Mouse (Mus musculus) embryonic facial prominence, embryonic 10.5 days (tissue): ENCODE measurements around the gene Spata25. TPM values are rescaled to one million over a fixed set of nuclear protein-coding genes. Genes with fewer than 3 reads are reported as not detected.

ENCODE experiments used
- DNase-seq: peaks from one replicate; pipeline ENCODE4 v3.0.0-alpha.2; 2017; ENCODE audit warnings: low spot score
- H3K27ac ChIP-seq: fragments of 300-500 bp; sonication (generic); replicated peaks from 2 replicates; pipeline ENCODE4 v1.5.1; 2016; ENCODE audit warnings: mild to moderate bottlenecking
- H3K27me3 ChIP-seq: fragments of 300-500 bp; sonication (generic); replicated peaks from 2 replicates; pipeline ENCODE4 v1.6.1; 2016; ENCODE audit warnings: low read depth, mild to moderate bottlenecking; ENCODE audit not compliant: poor library complexity, severe bottlenecking
- H3K36me3 ChIP-seq: fragments of 300-500 bp; sonication (generic); replicated peaks from 2 replicates; pipeline ENCODE4 v1.6.1; 2016; ENCODE audit warnings: mild to moderate bottlenecking, moderate library complexity
- H3K4me1 ChIP-seq: fragments of 300-500 bp; sonication (generic); 2 replicates; pipeline ENCODE4 v1.6.1; 2016
- H3K4me3 ChIP-seq: fragments of 300-500 bp; sonication (generic); 2 replicates; pipeline ENCODE4 v1.5.1; 2016; ENCODE audit warnings: mild to moderate bottlenecking, moderate library complexity
- H3K9me3 ChIP-seq: fragments of 300-500 bp; sonication (generic); 2 replicates; pipeline ENCODE4 v1.6.1; 2016; ENCODE audit warnings: mild to moderate bottlenecking
- WGBS: fragments of 180-500 bp; shearing (Covaris S2); methylation state at CpG from one replicate; pipeline ENCODE4 v1.1.7; 2016; 5-methylcytosine and 5-hydroxymethylcytosine counted together
- polyA plus RNA-seq: library from polyadenylated mRNA; unstranded; fragments of >200 nt; fragmentation: Nextera tagmentation; extraction: Ambion mirVana; gene quantifications from 2 replicates; pipeline ENCODE4 v1.2.1, GENCODE M21; 2016

Spata25 gene
- polyA plus RNA-seq, 1 experiment from 2014 or later, result not detected

DNA sequence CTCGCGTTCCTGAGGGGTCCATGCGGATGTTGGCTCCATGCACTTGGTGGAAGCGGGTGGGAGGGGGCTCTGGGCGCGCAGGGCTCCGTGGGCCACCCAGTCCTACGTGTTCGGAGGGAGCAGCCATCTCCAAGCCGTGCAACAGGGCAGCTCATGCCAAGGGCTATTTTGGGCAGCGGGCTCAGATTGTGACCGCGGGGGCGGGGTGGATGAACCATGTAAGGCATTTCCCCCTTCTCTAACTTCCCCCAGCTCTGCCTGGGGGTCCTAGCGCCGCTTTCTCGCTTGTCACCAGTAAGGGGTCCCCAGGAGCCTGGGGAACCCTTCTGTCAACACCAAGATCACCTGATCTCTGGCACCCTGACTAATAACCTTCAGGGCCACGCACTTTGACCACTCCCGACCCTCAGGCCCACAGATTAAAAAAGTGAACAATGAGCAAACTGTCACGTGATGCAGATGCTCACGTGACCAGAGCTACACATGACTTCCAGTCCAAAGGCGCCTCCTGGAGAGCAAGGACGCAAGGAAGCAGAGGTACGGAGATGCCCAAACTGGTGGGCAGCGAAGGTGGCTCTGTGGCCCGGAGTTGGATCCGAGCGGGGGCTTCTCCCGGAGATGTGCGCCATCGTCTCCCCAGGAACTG is 5.1 kb upstream of the Spata25 start, which contains the start of gene Neurl2:
Gene Neurl2 (minus strand): TSS at position 143 of the 646 bp plus-strand sequence.
- Histone ChIP-seq H3K27ac (peak within 1 kb of the TSS; percentile 92), H3K4me3 (peak within 1 kb of the TSS; percentile 71), H3K4me1 (peaks cover 28% of the 10 kb centered on the region), H3K36me3 (peaks cover 38% of the 10 kb centered on the region), H3K27me3 (no peaks in the 10 kb centered on the region), H3K9me3 (no peaks in the 10 kb centered on the region)
- under 1% methylated on average over 31 of the region's 31 CpGs for WGBS
- DNase-seq, result peak; percentile 92

DNA sequence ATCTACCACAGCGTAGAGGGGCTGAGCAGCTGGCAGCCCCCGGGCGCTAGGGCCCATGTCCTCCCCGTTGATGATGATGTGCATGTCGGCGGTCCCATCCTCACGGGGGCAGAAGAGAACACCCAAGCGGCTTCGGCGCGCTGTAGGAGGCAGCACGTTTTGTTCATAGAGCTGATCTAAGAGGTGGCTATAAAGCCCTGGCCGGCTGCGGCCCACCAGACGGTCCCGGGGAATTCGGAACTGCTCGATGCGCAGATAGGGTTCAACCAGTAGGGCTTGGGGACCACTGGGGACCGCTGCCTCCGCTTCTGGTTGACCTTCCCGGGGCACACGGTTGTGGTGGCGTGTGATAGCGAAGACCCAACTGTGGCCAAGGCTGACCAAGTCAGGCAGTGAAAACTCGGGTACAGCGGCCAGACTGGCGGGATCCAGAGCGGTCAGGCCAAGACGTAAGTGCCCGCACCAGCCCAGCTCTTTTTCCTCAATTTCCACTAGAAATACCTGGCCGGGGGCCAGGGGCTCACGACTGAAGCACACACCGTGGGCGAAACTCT is 4.5 kb upstream of the Spata25 start, which contains the start of gene Ctsa:
Gene Ctsa (plus strand): TSS at position 126 of the 554 bp plus-strand sequence.
- H3K4me1 ChIP-seq, result peaks cover 28% of the 10 kb centered on the region
- H3K36me3 ChIP-seq, result peaks cover 38% of the 10 kb centered on the region
- peak within 1 kb of the TSS; percentile 92 for H3K27ac ChIP-seq
- no peaks in the 10 kb centered on the region for H3K9me3 ChIP-seq
- under 1% methylated on average over 35 of the region's 35 CpGs for WGBS
- DNase-seq, result peak; percentile 82
- peak within 1 kb of the TSS; percentile 71 for H3K4me3 ChIP-seq
- no peaks in the 10 kb centered on the region for H3K27me3 ChIP-seq

DNA sequence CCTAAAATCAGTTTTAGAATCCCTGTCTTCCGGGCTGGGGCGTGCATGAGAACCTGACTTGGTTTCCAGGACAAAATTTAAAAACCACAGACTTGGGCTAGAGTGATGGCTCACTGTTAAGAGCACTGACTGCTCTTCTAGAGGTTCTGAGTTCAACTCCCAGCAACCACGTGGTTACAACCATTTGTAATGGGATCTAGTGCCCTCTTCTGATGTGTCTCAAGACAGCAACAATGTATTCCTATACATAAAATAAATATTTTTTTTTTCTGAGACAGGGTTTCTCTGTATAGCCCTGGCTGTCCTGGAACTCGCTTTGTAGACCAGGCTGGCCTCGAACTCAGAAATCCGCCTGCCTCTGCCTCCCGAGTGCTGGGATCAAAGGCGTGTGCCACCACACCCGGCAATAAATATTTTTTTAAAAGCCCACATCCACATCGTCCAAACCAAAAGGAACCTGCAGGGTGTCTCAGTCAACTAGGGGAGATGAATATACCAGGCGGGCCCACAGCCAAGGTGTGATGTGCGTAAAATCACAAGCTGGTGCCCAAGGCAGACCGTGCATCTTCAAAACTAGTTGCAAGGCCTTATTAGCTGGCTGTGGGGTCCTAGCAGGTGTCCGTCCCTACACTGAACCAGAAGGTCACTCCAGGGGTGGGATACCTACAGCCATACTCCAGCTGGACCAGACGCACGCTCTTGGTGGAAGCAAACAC is 3.9 kb upstream of the Spata25 start:
- H3K27me3 ChIP-seq, result no peaks in the 10 kb centered on the region
- peaks cover 28% of the 10 kb centered on the region for H3K4me1 ChIP-seq
- WGBS, result 67% methylated on average over 16 of the region's 16 CpGs
- DNase-seq, result no peak
- peak overlapping the region; percentile 71 for H3K4me3 ChIP-seq
- no peaks in the 10 kb centered on the region for H3K9me3 ChIP-seq
- peaks cover 38% of the 10 kb centered on the region for H3K36me3 ChIP-seq
- peak overlapping the region; percentile 92 for H3K27ac ChIP-seq

DNA sequence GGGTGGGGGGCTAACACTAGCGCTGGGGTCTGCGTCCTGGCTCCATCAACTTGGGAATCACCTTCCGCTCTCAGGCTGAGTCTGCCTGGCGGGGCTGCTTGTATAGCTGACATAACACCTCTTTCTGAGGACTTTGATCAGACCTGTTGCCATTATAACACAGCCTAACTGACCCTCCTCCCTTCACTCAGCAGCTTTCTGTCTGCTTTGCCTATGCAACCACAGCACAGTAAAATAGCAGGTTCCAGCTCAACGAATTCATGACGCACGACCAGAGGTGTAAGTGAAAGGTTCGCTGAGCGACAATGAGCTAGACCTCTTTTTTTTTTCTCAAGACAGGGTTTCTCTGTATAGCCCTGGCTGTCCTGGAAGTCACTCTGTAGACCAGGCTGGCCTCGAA is 2.7 kb upstream of the Spata25 start:
- Histone ChIP-seq H3K27ac (no peak overlapping the region), H3K36me3 (peaks cover 39% of the 10 kb centered on the region), H3K4me3 (no peak overlapping the region; the same call in 1 of the 2 replicates), H3K4me1 (peaks cover 28% of the 10 kb centered on the region), H3K27me3 (no peaks in the 10 kb centered on the region), H3K9me3 (no peaks in the 10 kb centered on the region)
- no peak for DNase-seq
- 90% methylated on average over 10 of the region's 10 CpGs for WGBS

DNA sequence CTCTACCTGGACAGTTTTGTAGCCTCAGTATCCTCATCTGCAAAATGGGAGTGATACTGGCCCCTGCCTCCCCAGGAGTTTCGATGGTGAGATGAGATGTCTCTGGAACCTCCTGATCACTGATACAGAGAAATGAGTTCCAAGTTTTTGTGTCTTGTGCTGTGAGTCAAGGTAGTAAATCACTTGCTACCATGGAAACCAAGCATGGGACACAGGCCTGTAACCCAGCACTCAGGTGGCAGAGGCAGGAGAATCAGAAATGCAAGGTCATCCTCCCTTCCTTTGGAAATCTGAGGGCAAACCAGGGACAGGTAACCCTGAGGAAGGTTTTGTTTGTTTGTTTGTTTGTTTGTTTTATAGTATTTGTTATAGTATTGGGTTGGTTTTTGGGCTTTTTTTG is 753 bp upstream of the Spata25 start:
- Histone ChIP-seq H3K4me1 (peaks cover 17% of the 10 kb centered on the region), H3K27ac (no peak overlapping the region), H3K27me3 (no peaks in the 10 kb centered on the region), H3K9me3 (no peaks in the 10 kb centered on the region), H3K4me3 (no peak overlapping the region), H3K36me3 (peaks cover 50% of the 10 kb centered on the region)
- 95% methylated on average over 1 of the region's 1 CpGs for WGBS
- DNase-seq, result no peak

DNA sequence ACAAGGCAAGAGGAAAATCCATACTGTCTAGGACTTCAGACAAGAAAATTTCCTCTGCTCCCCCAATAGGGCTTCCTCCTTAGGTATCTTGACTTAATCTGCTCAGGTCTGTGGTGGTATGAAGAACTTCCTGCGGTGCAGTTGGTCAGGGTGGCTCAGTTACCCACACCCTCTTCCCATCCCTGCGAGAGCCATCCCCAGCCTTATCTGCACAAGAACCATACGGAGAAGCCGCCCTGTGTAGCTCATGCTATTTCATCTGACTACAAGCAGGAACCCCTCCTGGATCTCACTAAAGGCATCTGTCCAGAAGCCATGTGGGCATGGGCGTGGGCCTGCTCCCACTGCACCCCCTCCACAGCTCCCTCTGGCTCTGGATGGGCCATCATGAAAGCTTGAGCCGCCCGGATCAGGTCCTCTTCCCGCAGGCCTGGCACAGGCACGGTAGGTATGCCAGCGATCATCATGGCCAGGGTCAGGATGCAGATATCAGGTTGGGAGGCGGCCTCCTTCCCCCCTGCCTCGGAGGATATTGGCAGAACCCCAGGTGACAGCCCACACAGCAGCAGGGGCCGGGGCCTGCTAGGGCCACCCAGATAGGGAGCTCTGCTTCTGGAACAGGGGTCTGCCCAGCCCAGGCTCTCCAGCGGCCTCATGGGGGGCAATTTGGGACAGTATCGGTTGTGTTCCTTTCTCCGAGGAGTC is 1.0 kb downstream of the Spata25 start:
- no peak overlapping the region for H3K27ac ChIP-seq
- H3K4me3 ChIP-seq, result no peak overlapping the region
- 91% methylated on average over 16 of the region's 16 CpGs for WGBS
- DNase-seq, result no peak
- H3K4me1 ChIP-seq, result peaks cover 13% of the 10 kb centered on the region
- H3K9me3 ChIP-seq, result no peaks in the 10 kb centered on the region
- no peaks in the 10 kb centered on the region for H3K27me3 ChIP-seq
- H3K36me3 ChIP-seq, result peaks cover 50% of the 10 kb centered on the region

DNA sequence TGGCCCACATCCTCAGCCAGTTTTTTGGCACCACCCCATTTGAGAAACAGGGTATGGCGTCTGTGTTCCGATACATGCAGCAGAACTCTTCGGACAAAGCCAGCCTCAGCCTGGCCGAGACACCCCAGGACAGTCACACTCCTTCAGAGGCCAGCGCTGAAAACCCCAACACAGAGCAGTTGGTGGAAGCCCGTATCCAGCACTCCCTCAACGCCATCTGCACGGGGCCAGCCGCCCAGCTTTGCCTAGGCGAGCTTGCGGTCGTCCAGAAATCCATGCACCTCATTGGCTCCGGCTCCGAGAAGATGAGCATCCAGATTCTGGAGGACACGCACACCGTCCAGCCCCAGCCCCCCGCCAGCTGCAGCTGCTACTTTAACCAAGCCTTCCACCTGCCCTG is 2.8 kb downstream of the Spata25 start:
- no peak overlapping the region for H3K27ac ChIP-seq
- peaks cover 15% of the 10 kb centered on the region for H3K4me1 ChIP-seq
- H3K36me3 ChIP-seq, result peaks cover 62% of the 10 kb centered on the region
- WGBS, result 93% methylated on average over 17 of the region's 17 CpGs
- H3K27me3 ChIP-seq, result no peaks in the 10 kb centered on the region
- no peak overlapping the region for H3K4me3 ChIP-seq
- DNase-seq, result no peak
- no peaks in the 10 kb centered on the region for H3K9me3 ChIP-seq

DNA sequence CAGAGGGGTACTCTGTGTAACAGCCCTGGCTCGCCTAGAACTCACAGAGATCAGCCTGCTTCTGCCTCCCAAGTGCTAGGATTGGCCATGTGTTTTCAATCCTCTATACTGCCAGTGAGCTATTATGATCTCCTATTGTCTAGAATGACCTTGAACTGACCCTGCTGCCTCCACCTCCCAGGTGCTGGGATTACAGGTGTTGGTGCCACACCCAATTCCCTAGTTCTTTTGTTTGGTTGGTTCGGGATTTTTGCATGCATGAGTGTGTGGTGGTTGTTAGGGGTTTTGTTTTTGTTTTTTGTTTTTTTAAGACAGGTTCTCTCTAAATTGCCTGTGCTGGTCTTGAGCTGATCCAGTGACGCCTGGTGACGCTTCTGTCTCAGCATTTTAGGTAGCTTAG is 4.4 kb downstream of the Spata25 start:
- Histone ChIP-seq H3K4me3 (peak overlapping the region; percentile 85; the same call in 1 of the 2 replicates), H3K4me1 (peaks cover 15% of the 10 kb centered on the region), H3K9me3 (no peaks in the 10 kb centered on the region), H3K27me3 (no peaks in the 10 kb centered on the region), H3K36me3 (peaks cover 68% of the 10 kb centered on the region), H3K27ac (no peak overlapping the region)
- no peak for DNase-seq
- 93% methylated on average over 4 of the region's 4 CpGs for WGBS

DNA sequence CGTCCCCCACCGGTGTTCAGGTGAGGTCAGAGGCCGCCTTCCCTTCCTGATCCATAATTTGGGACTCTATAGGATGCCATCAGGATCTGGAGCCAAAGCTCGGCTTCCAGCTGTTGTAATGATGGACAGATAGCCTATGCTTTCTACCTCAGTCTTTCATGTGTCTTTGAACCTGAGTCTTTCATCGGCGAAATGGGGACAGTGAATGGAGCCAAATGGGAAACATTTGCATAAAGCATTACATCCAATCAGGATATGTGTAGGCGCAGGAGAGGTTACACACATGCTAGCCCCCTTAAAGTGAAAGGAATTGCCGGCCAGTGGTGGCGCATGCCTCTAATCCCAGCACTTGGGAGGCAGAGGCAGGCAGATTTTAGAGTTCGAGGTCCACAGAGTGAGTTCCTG is 5.2 kb downstream of the Spata25 start:
- H3K9me3 ChIP-seq, result no peaks in the 10 kb centered on the region
- peak; percentile 61 for DNase-seq
- peak overlapping the region; percentile 88 for H3K27ac ChIP-seq
- no peaks in the 10 kb centered on the region for H3K27me3 ChIP-seq
- H3K4me3 ChIP-seq, result peak overlapping the region; percentile 85
- 3% methylated on average over 10 of the region's 10 CpGs for WGBS
- H3K36me3 ChIP-seq, result peaks cover 61% of the 10 kb centered on the region
- H3K4me1 ChIP-seq, result peaks cover 15% of the 10 kb centered on the region

DNA sequence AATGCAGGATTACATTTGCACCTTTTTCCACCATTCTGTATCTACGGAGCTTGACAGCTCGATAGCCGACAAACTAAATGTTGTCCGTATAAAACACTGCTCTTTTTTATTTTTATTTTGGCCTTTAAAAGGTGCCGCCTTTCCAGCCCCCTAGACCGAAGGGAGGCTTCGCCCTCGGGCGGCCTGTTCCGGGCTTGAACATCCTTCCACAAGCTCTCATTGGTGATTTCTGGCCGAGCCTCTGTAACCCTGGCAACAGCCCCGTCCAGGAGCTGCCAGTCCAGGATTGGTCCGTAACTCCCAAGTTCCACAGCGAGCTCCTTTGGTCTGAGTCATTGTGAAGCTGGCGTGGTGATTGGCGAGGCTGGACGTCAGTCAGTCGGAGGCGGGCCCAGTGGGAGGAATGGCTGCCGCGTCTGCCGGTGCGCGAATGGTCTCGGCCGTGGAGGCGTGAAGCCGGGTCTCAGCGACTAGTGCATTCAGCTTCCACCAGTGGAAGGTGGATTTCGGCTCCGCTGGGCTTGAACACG is 5.6 kb downstream of the Spata25 start, which contains the start of gene Zswim1:
Gene Zswim1 (plus strand): TSS at position 51 of the 530 bp plus-strand sequence.
- 2% methylated on average over 32 of the region's 32 CpGs for WGBS
- peaks cover 57% of the 10 kb centered on the region for H3K36me3 ChIP-seq
- no peaks in the 10 kb centered on the region for H3K9me3 ChIP-seq

DNA sequence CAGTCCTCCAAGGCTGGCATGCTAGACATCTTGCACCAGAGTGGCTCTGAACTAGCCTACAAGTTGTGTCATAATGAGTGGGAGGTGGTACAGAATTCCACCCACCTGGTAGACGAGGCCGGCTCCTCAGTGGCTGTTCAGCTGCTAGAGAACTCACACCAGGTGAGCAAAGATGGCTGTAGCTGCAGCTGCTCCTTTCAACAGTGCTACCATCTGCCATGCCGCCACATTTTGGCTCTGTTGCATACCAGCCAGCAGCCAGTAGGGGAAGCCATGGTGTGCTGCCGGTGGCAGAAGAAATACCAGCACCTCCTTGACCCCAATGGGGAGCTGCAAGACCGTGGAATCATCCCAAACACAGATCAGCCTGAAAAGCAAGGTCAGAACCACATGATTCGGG is 7.3 kb downstream of the Spata25 start:
- Histone ChIP-seq H3K9me3 (no peaks in the 10 kb centered on the region), H3K36me3 (peaks cover 40% of the 10 kb centered on the region), H3K4me1 (peaks cover 27% of the 10 kb centered on the region), H3K27ac (no peak overlapping the region), H3K27me3 (no peaks in the 10 kb centered on the region), H3K4me3 (no peak overlapping the region)
- 84% methylated on average over 6 of the region's 6 CpGs for WGBS
- DNase-seq, result no peak

More for the DNA sequence above, 5.6 kb downstream of the Spata25 start, which contains the start of gene Zswim1:
- peak; percentile 99 for DNase-seq
- Histone ChIP-seq H3K27ac (peak within 1 kb of the TSS; percentile 88), H3K27me3 (no peaks in the 10 kb centered on the region), H3K4me1 (peaks cover 18% of the 10 kb centered on the region), H3K4me3 (peak within 1 kb of the TSS; percentile 85)

DNA sequence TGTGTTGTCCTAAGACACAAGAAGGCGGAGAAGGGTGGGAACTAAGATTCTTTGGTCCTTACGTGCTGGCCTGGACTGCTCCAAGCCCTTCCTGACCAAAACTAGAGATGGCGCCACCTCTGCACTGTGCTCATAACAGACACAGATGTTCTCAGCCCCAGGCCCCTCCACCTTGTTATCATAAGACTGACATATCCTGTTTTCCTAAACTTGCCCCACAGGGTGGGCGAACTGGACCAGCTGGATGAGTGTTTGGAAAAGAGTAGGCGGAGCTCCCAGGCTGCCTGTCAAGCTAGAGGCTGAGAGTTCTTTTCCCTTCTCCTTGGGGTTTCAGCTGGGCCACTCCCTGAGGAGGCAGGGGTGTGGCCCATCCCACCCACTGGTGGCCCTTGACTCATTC is 10.6 kb downstream of the Spata25 start:
- WGBS, result 59% methylated on average over 5 of the region's 5 CpGs
- H3K9me3 ChIP-seq, result no peaks in the 10 kb centered on the region
- peak; percentile 45 for DNase-seq

More for the DNA sequence above, 10.6 kb downstream of the Spata25 start:
- H3K27ac ChIP-seq, result no peak overlapping the region
- H3K36me3 ChIP-seq, result peaks cover 26% of the 10 kb centered on the region
- H3K27me3 ChIP-seq, result no peaks in the 10 kb centered on the region
- H3K4me3 ChIP-seq, result no peak overlapping the region
- H3K4me1 ChIP-seq, result peaks cover 19% of the 10 kb centered on the region
